Mouse (Mus musculus) forebrain, embryonic 16.5 days (tissue): ENCODE measurements around the gene Gm20388. TPM values are rescaled to one million over a fixed set of nuclear protein-coding genes. Genes with fewer than 3 reads are reported as not detected.
A peak's percentile ranks its signal among the peaks of the same experiment; 100 is the strongest.

Source experiments
- ATAC-seq: fragments of 200-750 bp; cut with Nextera tagmentation; 2 replicates; pipeline ENCODE4 v1.8.0; 2017; ENCODE audit warnings: mild to moderate bottlenecking, moderate library complexity
- H3K27ac ChIP-seq: fragments of 300-500 bp; sonication (generic); 2 replicates; pipeline ENCODE4 v1.5.1; 2014; ENCODE audit warnings: low read length, control low read depth
- H3K27me3 ChIP-seq: fragments of 300-500 bp; sonication (generic); replicated peaks from 2 replicates; pipeline ENCODE4 v1.6.1; 2014; ENCODE audit warnings: low read length; ENCODE audit not compliant: control insufficient read depth, insufficient read depth
- H3K36me3 ChIP-seq: fragments of 300-500 bp; sonication (generic); 2 replicates; pipeline ENCODE4 v1.6.1; 2014; ENCODE audit not compliant: control insufficient read depth, insufficient read depth
- H3K4me1 ChIP-seq: fragments of 300-500 bp; sonication (generic); replicated peaks from 2 replicates; pipeline ENCODE4 v1.6.1; 2014; ENCODE audit warnings: low read length; ENCODE audit not compliant: control insufficient read depth, insufficient read depth
- H3K4me2 ChIP-seq: fragments of 300-500 bp; sonication (generic); 2 replicates; pipeline ENCODE4 v1.6.1; 2014; ENCODE audit warnings: mild to moderate bottlenecking, low read length, control low read depth
- H3K4me3 ChIP-seq: fragments of 300-500 bp; sonication (generic); replicated peaks from 2 replicates; pipeline ENCODE4 v1.5.1; 2014; ENCODE audit warnings: mild to moderate bottlenecking, low read length, control low read depth
- H3K9ac ChIP-seq: fragments of 300-500 bp; sonication (generic); replicated peaks from 2 replicates; pipeline ENCODE4 v1.6.1; 2014; ENCODE audit warnings: low read depth, low read length, control low read depth
- H3K9me3 ChIP-seq: fragments of 300-500 bp; sonication (generic); 2 replicates; pipeline ENCODE4 v1.6.1; 2016; ENCODE audit warnings: low read length; ENCODE audit not compliant: control insufficient read depth
- WGBS: fragments of 180-500 bp; shearing (Covaris S2); extraction: QIAGEN DNeasy Blood & Tissue Kit; methylation state at CpG from one replicate; pipeline ENCODE4 v1.1.7; 2014; 5-methylcytosine and 5-hydroxymethylcytosine counted together
- polyA plus RNA-seq: library from polyadenylated mRNA; unstranded; fragments of >200 nt; fragmentation: Nextera tagmentation; extraction: Ambion mirVana; gene quantifications from 2 replicates; pipeline ENCODE4 v1.2.1, GENCODE M21; 2015

Gene Gm20388
- polyA plus RNA-seq, 1 experiment from 2014 or later: 4.7 TPM

DNA sequence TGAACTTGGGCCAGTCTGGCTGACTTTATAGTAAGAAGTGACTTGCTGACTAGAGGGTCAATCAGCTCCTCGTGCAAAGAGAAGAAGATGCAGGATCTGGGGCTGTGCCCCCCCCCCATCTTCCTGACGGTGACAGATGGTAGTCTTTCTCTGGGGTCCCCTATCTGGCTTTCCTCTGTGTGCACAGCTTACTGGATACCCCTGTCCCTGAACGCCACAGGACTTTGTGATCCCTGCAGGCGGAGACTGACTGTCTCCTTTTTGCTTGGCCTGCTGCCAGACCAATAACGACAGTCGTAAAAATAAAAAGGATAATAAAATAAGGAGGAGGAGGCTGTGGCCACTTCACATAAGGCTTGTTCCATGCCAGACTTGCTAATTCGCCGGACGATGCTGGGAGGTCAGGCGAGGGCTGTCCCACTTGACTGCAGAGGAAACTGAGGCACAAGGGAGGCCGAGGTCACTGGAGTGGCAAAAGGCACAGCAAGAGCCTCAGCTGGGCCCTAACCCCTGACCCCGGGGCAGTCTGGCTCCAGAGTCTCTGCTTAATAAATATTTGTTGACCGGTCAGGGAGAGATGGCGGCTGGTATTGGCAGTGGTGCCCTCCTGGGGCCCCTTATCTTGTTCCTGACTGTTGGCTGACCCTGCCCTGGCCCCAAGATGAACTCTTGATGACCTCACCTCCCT, 581.7 kb downstream of the Gm20388 start:
- Histone ChIP-seq H3K27me3 (no peaks in the 10 kb centered on the region), H3K36me3 (no peaks in the 10 kb centered on the region), H3K9ac (peak overlapping the region; percentile 18), H3K4me1 (peaks cover 68% of the 10 kb centered on the region), H3K4me2 (peak overlapping the region; percentile 95), H3K4me3 (peak overlapping the region; percentile 86), H3K27ac (no peak overlapping the region), H3K9me3 (no peaks in the 10 kb centered on the region)
- no peak for ATAC-seq
- whole genome bisulfite sequencing: 47% methylated on average over 14 of the region's 14 CpGs

- H3K9ac ChIP-seq: peak overlapping the region; percentile 28
- WGBS: 75% methylated on average over 4 of the region's 4 CpGs
- H3K36me3 ChIP-seq: no peaks in the 10 kb centered on the region
- no peak overlapping the region for H3K27ac ChIP-seq
- peak overlapping the region; percentile 86 for H3K4me3 ChIP-seq
- H3K4me1 ChIP-seq: peaks cover 72% of the 10 kb centered on the region
- no peaks in the 10 kb centered on the region for H3K9me3 ChIP-seq
- peak overlapping the region; percentile 95 for H3K4me2 ChIP-seq
- ATAC-seq: no peak
- no peaks in the 10 kb centered on the region for H3K27me3 ChIP-seq
Observed at GRCm38 (mm10) chr8:120492881-120493220, 582.2 kb downstream of the Gm20388 start.

DNA sequence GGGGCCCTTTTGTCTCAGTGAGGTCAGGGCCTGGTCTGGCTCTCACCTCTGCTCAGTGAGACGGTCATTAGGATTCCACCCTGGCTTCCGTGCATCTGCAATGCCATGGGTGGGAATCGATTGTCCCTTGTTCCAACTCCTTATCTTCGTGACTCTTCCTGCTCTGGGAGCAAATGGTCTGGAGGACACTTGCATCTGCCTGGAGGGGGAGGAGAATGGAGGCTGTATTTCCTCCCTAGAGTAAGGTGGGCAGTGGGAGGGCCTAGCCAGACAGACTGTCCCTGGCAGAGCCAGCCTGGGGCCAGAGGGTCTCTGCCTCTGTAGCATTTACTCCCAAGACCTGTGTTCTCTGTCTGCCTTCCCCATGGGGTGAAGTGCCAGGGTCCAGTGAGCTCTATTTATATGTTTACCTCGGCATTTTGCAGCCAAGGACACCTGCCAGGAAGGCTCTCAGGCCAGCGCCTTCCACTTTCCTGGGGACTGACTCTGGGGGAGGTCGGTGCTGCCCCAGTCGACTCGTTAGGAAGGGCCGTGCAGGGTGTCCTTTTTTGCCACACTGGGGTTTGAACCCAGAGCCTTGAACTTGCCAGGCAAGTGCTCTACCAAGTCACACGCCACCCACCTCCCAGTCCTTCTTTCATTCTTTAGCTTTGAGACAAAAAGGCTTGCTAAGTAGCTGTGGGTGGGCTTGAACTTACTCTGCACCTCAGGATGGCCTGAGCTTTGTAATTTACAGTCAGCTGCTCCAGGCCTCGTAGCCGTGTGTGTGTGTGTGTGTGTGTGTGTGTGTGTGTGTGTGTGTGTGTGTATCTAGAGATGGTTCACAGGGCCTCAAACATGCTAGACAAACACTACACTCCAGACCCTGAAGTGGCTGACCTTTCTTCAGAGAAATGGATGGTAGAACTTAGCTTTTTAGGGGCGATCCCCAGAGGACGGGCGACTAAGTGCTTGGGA, 583.1 kb downstream of the Gm20388 start:
- Histone ChIP-seq H3K36me3 (no peaks in the 10 kb centered on the region), H3K4me3 (no peak overlapping the region), H3K4me1 (peaks cover 81% of the 10 kb centered on the region), H3K27ac (no peak overlapping the region), H3K27me3 (no peaks in the 10 kb centered on the region), H3K9ac (peak overlapping the region; percentile 31), H3K4me2 (peak overlapping the region; percentile 95), H3K9me3 (no peaks in the 10 kb centered on the region)
- 60% methylated on average over 16 of the region's 16 CpGs for WGBS
- no peak for ATAC-seq

GRCm38 (mm10) chr8:120494903-120495302, 584.3 kb downstream of the Gm20388 start:
- 26% methylated on average over 15 of the region's 15 CpGs for WGBS

DNA sequence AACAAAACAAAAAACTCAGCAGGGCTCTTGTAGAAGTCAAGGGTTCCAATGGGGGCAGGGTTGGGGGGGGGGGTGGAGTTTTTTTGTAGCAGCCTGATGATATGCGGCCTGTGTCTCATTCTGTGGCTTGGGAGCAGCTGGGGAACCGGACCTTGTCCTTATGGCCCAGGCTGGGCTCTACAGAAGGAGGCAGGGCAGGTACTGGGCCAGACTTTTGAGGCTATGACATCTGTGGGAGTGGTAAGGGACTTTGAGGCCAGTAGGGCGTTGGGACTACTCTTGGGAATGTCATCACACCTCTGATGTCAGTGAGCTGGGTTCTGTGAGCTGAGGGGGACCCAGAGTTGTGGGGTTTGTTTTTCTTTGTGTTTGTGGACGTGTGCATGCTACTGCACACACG, 584.8 kb downstream of the Gm20388 start:
- Histone ChIP-seq H3K27me3 (no peaks in the 10 kb centered on the region), H3K36me3 (no peaks in the 10 kb centered on the region), H3K4me3 (no peak overlapping the region), H3K9ac (no peak overlapping the region), H3K4me2 (no peak overlapping the region), H3K4me1 (peaks cover 91% of the 10 kb centered on the region), H3K27ac (no peak overlapping the region), H3K9me3 (no peaks in the 10 kb centered on the region)
- 71% methylated on average over 5 of the region's 5 CpGs for WGBS
- no peak for ATAC-seq

More at GRCm38 (mm10) chr8:120494903-120495302, 584.3 kb downstream of the Gm20388 start:
- peak overlapping the region; percentile 95 for H3K4me2 ChIP-seq
- no peaks in the 10 kb centered on the region for H3K9me3 ChIP-seq
- no peak for ATAC-seq
- H3K9ac ChIP-seq: peak overlapping the region; percentile 35
- no peaks in the 10 kb centered on the region for H3K36me3 ChIP-seq
- H3K27me3 ChIP-seq: no peaks in the 10 kb centered on the region
- H3K4me1 ChIP-seq: peaks cover 90% of the 10 kb centered on the region
- H3K4me3 ChIP-seq: no peak overlapping the region; the same call in 1 of the 2 replicates
- H3K27ac ChIP-seq: peak overlapping the region; percentile 48; the same call in 1 of the 2 replicates

DNA sequence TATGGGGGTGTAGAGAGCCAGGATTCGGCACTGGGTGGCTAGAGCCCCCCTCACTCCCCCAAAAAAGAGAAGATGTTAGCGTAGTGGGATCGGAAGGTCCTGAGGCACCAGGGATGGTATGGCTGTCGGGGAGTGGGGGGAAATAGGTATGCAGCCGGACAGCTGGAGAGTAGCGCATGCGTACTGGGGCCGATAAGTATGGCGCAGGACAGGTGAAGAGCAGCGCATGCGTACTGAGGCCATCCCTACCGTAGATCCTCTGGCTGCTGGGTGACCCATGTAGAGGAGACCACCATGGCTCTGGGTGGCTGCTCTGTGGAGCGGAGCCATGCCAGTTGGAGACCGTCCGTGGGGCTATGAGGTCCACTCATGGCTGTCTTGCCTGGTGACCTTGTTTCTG, 585.8 kb downstream of the Gm20388 start:
- Histone ChIP-seq H3K4me2 (no peak overlapping the region), H3K9ac (no peak overlapping the region), H3K27ac (no peak overlapping the region), H3K9me3 (no peaks in the 10 kb centered on the region), H3K4me3 (no peak overlapping the region), H3K27me3 (no peaks in the 10 kb centered on the region), H3K4me1 (peaks cover 91% of the 10 kb centered on the region), H3K36me3 (no peaks in the 10 kb centered on the region)
- WGBS: 98% methylated on average over 15 of the region's 15 CpGs
- no peak for ATAC-seq

- no peak overlapping the region for H3K4me3 ChIP-seq
- no peaks in the 10 kb centered on the region for H3K9me3 ChIP-seq
- H3K4me2 ChIP-seq: peak overlapping the region; percentile 40
- WGBS: 6% methylated on average over 11 of the region's 11 CpGs
- H3K36me3 ChIP-seq: no peaks in the 10 kb centered on the region
- peak overlapping the region; percentile 36 for H3K9ac ChIP-seq
- H3K27ac ChIP-seq: peak overlapping the region; percentile 30; the same call in 1 of the 2 replicates
- peaks cover 86% of the 10 kb centered on the region for H3K4me1 ChIP-seq
- ATAC-seq: peak; percentile 12; the same call in 1 of the 2 replicates
- H3K27me3 ChIP-seq: no peaks in the 10 kb centered on the region
Observed at GRCm38 (mm10) chr8:120497503-120497946, 586.9 kb downstream of the Gm20388 start.

DNA sequence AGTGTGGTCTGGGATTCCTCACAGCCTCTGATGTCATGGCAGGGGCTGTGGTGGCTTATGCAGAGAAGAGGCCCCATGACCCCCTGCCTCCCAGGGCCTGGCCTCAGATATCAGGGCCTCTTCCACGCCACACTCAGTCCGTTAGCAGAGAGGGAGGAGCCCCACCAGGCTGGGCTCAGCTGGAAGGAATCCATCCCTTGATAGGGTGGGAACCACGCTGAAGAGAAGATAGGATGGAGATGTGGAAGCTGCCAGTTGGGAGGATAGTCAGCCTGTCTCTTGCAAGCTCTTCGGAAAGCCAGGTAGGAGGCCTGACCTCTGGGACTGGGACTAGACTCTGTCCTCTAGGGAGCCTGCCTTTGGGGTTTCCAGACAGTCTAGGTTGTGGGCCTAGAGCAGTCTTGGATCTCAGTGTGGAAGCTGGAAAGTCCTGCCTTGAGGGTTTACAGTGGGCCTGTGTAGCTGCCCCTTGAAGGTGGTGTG, 587.7 kb downstream of the Gm20388 start:
- no peaks in the 10 kb centered on the region for H3K36me3 ChIP-seq
- H3K4me3 ChIP-seq: no peak overlapping the region
- no peaks in the 10 kb centered on the region for H3K9me3 ChIP-seq
- H3K4me1 ChIP-seq: peaks cover 84% of the 10 kb centered on the region
- WGBS: 20% methylated on average over 4 of the region's 4 CpGs
- no peaks in the 10 kb centered on the region for H3K27me3 ChIP-seq
- H3K4me2 ChIP-seq: peak overlapping the region; percentile 40
- peak overlapping the region; percentile 54 for H3K27ac ChIP-seq
- ATAC-seq: peak; percentile 15; the same call in 1 of the 2 replicates
- H3K9ac ChIP-seq: peak overlapping the region; percentile 36; the same call in 1 of the 2 replicates
